Mouse (Mus musculus): ENCODE measurements at regions not wholly inside any gene's neighbourhood (a gene's known extent, or its start where the extent isn't known, plus 50 kb on each side); places are given as distances from the start of the nearest gene placed in this dataset.

DNA sequence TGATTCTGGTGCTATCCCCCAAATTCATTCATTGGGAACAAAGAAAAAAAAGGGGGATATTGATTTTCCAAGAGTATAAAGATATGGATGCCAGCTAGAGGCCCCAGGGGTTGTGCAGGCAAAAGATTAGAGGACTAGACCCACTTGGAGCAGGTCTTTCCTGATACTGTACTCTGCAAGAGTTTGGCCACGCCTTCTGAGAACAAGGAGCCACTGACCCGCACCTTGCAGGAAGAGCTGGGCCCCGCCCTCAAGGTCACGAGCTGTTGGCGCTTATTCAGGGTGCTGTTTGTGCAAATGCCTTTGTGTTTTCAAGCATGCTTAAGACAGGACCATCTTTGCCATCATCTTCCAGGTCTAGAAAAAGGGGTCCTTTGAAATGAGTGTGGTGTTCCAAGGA lies 54.5 kb upstream of the Slc7a1 start:
- DNase-seq: no peak

DNA sequence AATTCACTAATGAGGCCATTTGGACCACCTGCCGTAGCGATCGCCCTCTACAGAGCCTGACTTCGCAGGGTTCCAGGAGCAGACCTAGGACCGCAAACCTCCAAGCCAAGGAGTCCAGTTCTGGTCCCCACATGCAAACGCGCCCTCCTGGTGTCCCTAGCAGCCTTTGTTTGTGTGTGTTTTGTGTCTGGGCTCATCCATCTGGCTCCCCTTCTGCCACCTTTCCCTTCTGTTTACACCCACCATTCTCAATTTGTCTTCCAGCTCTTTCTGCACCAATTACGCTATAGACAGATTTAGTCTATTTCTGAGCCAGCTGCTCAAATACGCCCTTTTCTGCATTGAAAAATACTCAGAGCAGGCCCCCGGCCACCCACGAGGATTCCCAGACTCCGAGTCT lies 54.1 kb upstream of the Slc7a1 start:
- DNase-seq: no peak

DNA sequence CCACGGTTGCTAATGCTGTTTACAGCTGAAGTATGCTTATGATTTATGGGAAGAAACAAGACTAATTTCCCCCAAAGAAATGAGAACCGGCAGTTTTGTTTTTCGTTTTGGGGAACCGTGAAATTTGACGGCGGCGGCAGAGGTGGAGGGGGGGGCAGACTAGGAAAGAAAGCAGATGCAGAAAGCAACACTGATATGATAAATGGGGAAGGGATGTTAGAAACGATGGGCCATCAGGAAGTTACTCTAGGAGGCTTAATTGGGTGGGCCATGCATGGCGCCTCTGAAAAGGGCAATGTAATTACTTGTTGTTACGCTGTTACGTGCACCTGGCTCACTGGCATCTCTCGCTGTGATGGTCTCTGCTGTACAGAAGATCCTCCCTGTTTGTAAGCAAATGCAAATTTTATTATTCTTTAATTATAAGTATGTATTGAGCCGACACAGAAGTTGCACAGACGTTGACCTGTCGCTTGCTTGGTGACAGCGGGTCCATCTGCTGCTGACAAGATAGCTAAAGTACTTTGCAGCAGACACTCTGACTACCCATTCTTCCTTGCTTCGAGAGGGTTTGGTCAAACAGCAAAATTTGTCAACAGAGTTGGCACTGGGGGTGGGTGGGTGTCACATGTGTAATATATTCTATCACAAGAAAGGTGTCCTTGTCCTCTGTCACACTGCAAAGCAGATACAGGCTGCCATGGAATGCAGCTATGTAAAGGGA lies 53.4 kb upstream of the Slc7a1 start:
- DNase-seq: no peak

GRCm38 (mm10) chr5:148451811-148452210 lies 52.1 kb upstream of the Slc7a1 start:
- peak; percentile 59 for DNase-seq

- DNase-seq: peak; percentile 71
These were observed 51.2 kb upstream of the Slc7a1 start for GRCm38 (mm10) chr5:148450924-148451323.
